Mouse (Mus musculus): ENCODE results near the gene Zmynd19. TPM values are rescaled to one million over a fixed set of nuclear protein-coding genes. Genes with fewer than 3 reads are reported as not detected.
"Not testable (repeated sequence)": the region's sequence is repeated elsewhere in the genome, so short reads cannot be mapped to it uniquely, and the experiment has no call there.

The Zmynd19 gene
- polyA plus RNA-seq, 1 experiment from 2014 or later: 12.1 TPM

- H3K4me1 ChIP-seq: peaks cover 16% of the 10 kb centered on the region
- H3K27me3 ChIP-seq: no peaks in the 10 kb centered on the region
- no peak overlapping the region for H3K4me3 ChIP-seq
- 88% methylated on average over 4 of the region's 4 CpGs for WGBS
- H3K27ac ChIP-seq: no peak overlapping the region
- H3K9me3 ChIP-seq (replicated peaks): no peaks in the 10 kb centered on the region
- ATAC-seq: no peak
- no peak overlapping the region for H3K9ac ChIP-seq
- no peak overlapping the region for H3K4me2 ChIP-seq
- H3K36me3 ChIP-seq (ENCODE audit: poor library complexity, severe bottlenecking): peaks cover 59% of the 10 kb centered on the region
Observed at GRCm38 (mm10) chr2:24952537-24953055, 3.0 kb downstream of the Zmynd19 start.

- no peak for ATAC-seq
Observed at GRCm38 (mm10) chr2:24960910-24961309, 11.3 kb downstream of the Zmynd19 start.

DNA sequence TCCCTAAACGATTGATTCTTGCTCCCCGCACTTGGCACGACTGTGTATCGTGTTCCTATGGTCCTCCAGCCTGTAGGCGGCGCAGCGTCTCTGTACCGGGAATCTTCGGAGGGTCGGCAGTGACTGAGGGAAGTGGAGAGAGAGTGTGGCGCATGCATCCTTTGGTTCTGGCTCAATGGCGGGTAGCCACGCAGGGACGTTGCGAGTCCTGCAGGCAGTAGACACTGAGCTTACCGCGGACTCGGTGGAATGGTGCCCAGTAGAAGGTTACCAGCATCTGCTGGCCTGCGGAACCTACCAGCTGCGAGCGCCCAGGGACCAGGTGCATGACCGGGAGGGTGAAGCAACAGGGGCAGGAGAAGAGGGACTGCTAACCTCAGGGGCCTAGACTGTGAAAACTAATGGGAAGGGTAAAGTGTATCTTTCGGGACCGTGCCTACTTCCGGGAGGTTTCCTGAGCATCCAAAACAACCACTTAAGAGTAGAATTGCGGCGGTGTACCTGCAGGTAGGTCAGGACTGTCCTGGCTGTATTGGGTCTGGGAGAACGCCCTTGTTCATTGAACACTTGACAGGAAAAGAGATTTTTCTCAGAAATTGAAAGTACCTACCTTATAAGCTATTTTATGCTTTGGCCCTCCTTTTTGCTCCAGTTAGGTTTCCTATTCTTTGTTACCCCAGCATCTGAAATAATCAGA, 12.9 kb downstream of the Zmynd19 start, which contains the start of gene Dph7:
TSS of gene Dph7 (plus strand) at position 97 of the 697 bp plus-strand sequence.
- under 1% methylated on average over 28 of the region's 28 CpGs for WGBS
- Histone ChIP-seq H3K27me3 (no peaks in the 10 kb centered on the region), H3K27ac (peak within 1 kb of the TSS; percentile 32; the same call in 1 of the 2 replicates), H3K9ac (peak within 1 kb of the TSS; percentile 89), H3K36me3 (ENCODE audit: poor library complexity, severe bottlenecking) (peaks cover 56% of the 10 kb centered on the region), H3K9me3 (replicated peaks) (no peaks in the 10 kb centered on the region), H3K4me2 (peak within 1 kb of the TSS; percentile 75), H3K4me1 (peaks cover 11% of the 10 kb centered on the region), H3K4me3 (peak within 1 kb of the TSS; percentile 83)
- ATAC-seq: peak; percentile 95

More at GRCm38 (mm10) chr2:24960910-24961309, 11.3 kb downstream of the Zmynd19 start:
- H3K36me3 ChIP-seq (ENCODE audit: poor library complexity, severe bottlenecking): peaks cover 58% of the 10 kb centered on the region
- H3K9ac ChIP-seq: no peak overlapping the region
- H3K4me1 ChIP-seq: peaks cover 11% of the 10 kb centered on the region
- H3K27ac ChIP-seq: no peak overlapping the region
- no peaks in the 10 kb centered on the region for H3K9me3 ChIP-seq (replicated peaks)
- 30% methylated on average over 3 of the region's 3 CpGs for WGBS
- H3K4me2 ChIP-seq: no peak overlapping the region
- no peak overlapping the region for H3K4me3 ChIP-seq
- H3K27me3 ChIP-seq: no peaks in the 10 kb centered on the region

- H3K9ac ChIP-seq: no peak overlapping the region
- no peak overlapping the region for H3K4me3 ChIP-seq
- no peak overlapping the region for H3K27ac ChIP-seq
- H3K4me2 ChIP-seq: no peak overlapping the region
- no peaks in the 10 kb centered on the region for H3K27me3 ChIP-seq
- H3K9me3 ChIP-seq (replicated peaks): no peaks in the 10 kb centered on the region
- H3K36me3 ChIP-seq (ENCODE audit: poor library complexity, severe bottlenecking): peaks cover 74% of the 10 kb centered on the region
- ATAC-seq: no peak
- peaks cover 17% of the 10 kb centered on the region for H3K4me1 ChIP-seq
- 78% methylated on average over 4 of the region's 4 CpGs for WGBS
Observed at GRCm38 (mm10) chr2:24970386-24970785, 20.8 kb downstream of the Zmynd19 start.

DNA sequence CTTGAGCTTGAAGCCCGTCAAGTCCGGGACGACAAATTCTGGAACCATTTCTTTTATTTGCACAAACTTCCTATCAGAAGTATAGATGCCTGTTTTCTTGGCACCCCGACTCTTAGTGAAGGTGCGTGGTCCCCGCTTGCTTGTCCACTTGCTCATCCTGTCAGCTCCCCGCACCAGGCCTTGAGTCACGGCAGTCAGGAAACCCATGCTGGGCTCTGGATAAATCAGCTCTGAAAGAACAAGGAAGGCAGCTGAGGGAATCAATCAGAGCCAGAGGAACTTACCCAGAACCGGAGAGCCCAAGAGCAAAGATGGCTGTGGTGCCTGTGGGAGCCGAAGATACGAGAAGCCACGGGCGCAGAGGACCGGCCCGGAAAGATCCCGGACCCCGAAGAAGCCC, 24.9 kb downstream of the Zmynd19 start:
- not testable (repeated sequence) for ATAC-seq; H3K27me3 ChIP-seq; H3K9me3 ChIP-seq (replicated peaks)
- Histone ChIP-seq H3K36me3 (ENCODE audit: poor library complexity, severe bottlenecking) (peaks cover 40% of the 10 kb centered on the region), H3K4me3 (peak overlapping the region; percentile 78), H3K9ac (peak overlapping the region; percentile 86), H3K4me1 (peaks cover 28% of the 10 kb centered on the region), H3K4me2 (peak overlapping the region; percentile 95), H3K27ac (peak overlapping the region; percentile 75)
- 1% methylated on average over 17 of the region's 17 CpGs for WGBS

DNA sequence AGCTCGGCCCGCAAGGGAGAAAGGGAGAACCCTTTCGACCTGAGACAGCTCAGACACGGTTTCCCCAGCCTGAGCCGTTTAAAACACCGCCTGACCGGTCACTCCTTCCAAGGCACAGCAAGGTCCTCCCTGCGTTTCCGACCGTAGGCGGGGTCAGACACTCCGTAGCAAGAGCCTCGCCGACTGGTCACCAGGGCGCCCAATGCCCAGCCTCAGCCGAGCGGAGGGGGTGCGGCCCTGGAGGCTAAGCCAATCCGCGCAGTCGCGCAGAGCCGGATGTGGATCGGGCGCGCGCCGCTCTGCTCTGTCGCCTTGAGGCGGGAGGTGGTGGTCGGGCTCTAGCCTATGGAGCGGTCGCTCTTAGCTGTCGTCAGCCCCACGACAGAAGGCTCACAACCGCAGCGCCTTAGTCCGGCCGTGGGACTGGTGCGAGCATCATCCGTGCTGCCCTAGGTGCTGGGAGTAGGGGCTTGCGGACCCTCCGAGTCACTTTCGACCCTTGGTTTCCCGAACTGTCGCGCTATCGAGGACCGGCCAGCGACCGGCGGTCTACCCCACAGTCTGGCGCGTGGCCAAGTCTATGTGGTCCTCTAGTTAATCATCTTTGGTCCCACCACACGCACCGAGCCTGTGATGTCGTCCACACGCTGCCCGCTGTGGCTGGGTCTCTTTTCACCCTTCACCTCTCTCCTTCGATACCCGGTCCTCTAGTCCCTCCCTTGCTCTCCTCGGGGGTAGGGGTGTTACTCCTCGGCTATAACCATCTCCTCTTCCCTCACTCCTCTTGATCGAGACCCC, 25.5 kb downstream of the Zmynd19 start, which contains the start of gene Mrpl41:
TSS of gene Mrpl41 (minus strand) at position 193 of the 798 bp plus-strand sequence.
- Histone ChIP-seq H3K27me3 (no peaks in the 10 kb centered on the region), H3K4me1 (peaks cover 28% of the 10 kb centered on the region), H3K27ac (peak within 1 kb of the TSS; percentile 91), H3K9ac (peak within 1 kb of the TSS; percentile 86), H3K4me3 (peak within 1 kb of the TSS; percentile 78), H3K36me3 (ENCODE audit: poor library complexity, severe bottlenecking) (peaks cover 34% of the 10 kb centered on the region), H3K4me2 (peak within 1 kb of the TSS; percentile 95), H3K9me3 (replicated peaks) (no peaks in the 10 kb centered on the region)
- under 1% methylated on average over 62 of the region's 64 CpGs for WGBS
- peak; percentile 100 for ATAC-seq

DNA sequence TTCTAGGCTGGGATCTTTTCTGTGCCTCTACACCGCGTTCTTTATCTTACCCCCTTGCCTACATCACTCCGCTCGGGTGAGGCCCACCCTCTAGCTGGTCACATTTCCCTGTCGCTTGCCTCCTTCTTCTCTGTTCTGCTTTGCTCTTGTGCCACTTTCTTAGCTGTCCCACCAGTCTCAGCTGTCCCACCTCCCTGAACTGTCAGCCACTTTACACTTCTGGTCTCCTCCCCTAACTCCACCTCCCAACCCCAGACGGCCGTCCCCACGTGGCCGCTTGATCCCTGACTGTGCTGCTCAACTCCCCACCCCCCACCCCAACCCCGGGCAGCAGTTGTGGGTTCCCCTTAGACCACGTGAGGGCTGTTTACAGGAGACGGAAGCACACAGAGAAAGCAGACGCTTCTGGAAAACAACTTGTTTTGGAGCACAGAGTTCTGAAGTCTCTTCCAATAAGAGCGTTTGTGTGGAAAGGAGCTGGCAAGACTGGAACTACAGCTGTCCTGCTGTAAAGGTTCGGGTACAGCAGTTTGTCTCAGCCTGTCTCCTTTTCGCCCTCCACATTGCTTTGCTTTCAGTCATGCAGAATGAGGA, 26.2 kb downstream of the Zmynd19 start, which contains the start of gene Pnpla7:
TSS of gene Pnpla7 (plus strand) at position 330 of the 594 bp plus-strand sequence.
- ATAC-seq: peak; percentile 25; the same call in 1 of the 2 replicates
- Histone ChIP-seq H3K36me3 (ENCODE audit: poor library complexity, severe bottlenecking) (peaks cover 27% of the 10 kb centered on the region), H3K4me2 (peak within 1 kb of the TSS; percentile 95), H3K27ac (peak within 1 kb of the TSS; percentile 91), H3K9me3 (replicated peaks) (no peaks in the 10 kb centered on the region), H3K27me3 (no peaks in the 10 kb centered on the region), H3K4me3 (peak within 1 kb of the TSS; percentile 78), H3K9ac (peak within 1 kb of the TSS; percentile 86), H3K4me1 (peaks cover 28% of the 10 kb centered on the region)
- WGBS: 1% methylated on average over 16 of the region's 16 CpGs

GRCm38 (mm10) chr2:24976960-24977359, 27.4 kb downstream of the Zmynd19 start:
- no peak overlapping the region for H3K4me3 ChIP-seq

GRCm38 (mm10) chr2:24987762-24988161, 38.2 kb downstream of the Zmynd19 start:
- Histone ChIP-seq H3K4me1 (no peaks in the 10 kb centered on the region), H3K9me3 (replicated peaks) (no peaks in the 10 kb centered on the region), H3K27ac (no peak overlapping the region), H3K36me3 (ENCODE audit: poor library complexity, severe bottlenecking) (no peaks in the 10 kb centered on the region), H3K4me2 (no peak overlapping the region), H3K9ac (no peak overlapping the region), H3K4me3 (no peak overlapping the region), H3K27me3 (no peaks in the 10 kb centered on the region)
- WGBS: 59% methylated on average over 2 of the region's 2 CpGs
- no peak for ATAC-seq

More at GRCm38 (mm10) chr2:24976960-24977359, 27.4 kb downstream of the Zmynd19 start:
- no peak for ATAC-seq
- Histone ChIP-seq H3K27ac (no peak overlapping the region), H3K9me3 (replicated peaks) (no peaks in the 10 kb centered on the region), H3K9ac (no peak overlapping the region), H3K27me3 (no peaks in the 10 kb centered on the region), H3K4me1 (peaks cover 28% of the 10 kb centered on the region), H3K4me2 (no peak overlapping the region), H3K36me3 (ENCODE audit: poor library complexity, severe bottlenecking) (peaks cover 15% of the 10 kb centered on the region)
- WGBS: 94% methylated on average over 5 of the region's 5 CpGs

- H3K27me3 ChIP-seq: no peaks in the 10 kb centered on the region
- H3K9me3 ChIP-seq (replicated peaks): no peaks in the 10 kb centered on the region
- H3K4me2 ChIP-seq: no peak overlapping the region
- H3K27ac ChIP-seq: no peak overlapping the region
- no peak overlapping the region for H3K9ac ChIP-seq
- 91% methylated on average over 6 of the region's 6 CpGs for WGBS
- ATAC-seq: no peak
- no peaks in the 10 kb centered on the region for H3K4me1 ChIP-seq
- no peaks in the 10 kb centered on the region for H3K36me3 ChIP-seq (ENCODE audit: poor library complexity, severe bottlenecking)
- no peak overlapping the region for H3K4me3 ChIP-seq
Observed at GRCm38 (mm10) chr2:24995332-24995731, 45.7 kb downstream of the Zmynd19 start.

DNA sequence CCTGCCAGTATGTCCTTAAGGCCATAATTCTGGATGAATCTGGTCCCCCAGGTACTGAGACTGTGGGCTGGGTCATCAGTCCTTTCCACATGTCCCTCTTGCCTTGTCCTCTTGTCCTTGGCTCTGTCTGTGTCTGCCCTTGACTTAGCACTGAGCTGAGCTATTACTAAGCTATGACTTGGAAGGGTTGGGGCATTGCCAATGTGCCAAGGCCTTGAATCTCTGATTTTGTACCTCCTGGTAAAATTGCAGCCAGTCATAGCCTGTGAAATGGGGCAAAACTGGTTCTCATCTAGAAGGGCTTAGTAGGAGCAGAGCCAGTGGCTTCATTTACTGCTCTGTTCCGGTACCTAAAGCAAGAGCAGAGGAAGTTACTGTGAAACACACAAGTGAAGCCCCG, 46.9 kb downstream of the Zmynd19 start:
- Histone ChIP-seq H3K27ac (no peak overlapping the region), H3K9ac (no peak overlapping the region), H3K4me1 (no peaks in the 10 kb centered on the region), H3K4me2 (no peak overlapping the region), H3K9me3 (replicated peaks) (no peaks in the 10 kb centered on the region), H3K36me3 (ENCODE audit: poor library complexity, severe bottlenecking) (no peaks in the 10 kb centered on the region), H3K27me3 (no peaks in the 10 kb centered on the region), H3K4me3 (no peak overlapping the region)
- no peak for ATAC-seq
- WGBS: 91% methylated on average over 2 of the region's 2 CpGs
